19 mouse cellular contexts compared by ENCODE assay signal in the genomic region with DNA sequence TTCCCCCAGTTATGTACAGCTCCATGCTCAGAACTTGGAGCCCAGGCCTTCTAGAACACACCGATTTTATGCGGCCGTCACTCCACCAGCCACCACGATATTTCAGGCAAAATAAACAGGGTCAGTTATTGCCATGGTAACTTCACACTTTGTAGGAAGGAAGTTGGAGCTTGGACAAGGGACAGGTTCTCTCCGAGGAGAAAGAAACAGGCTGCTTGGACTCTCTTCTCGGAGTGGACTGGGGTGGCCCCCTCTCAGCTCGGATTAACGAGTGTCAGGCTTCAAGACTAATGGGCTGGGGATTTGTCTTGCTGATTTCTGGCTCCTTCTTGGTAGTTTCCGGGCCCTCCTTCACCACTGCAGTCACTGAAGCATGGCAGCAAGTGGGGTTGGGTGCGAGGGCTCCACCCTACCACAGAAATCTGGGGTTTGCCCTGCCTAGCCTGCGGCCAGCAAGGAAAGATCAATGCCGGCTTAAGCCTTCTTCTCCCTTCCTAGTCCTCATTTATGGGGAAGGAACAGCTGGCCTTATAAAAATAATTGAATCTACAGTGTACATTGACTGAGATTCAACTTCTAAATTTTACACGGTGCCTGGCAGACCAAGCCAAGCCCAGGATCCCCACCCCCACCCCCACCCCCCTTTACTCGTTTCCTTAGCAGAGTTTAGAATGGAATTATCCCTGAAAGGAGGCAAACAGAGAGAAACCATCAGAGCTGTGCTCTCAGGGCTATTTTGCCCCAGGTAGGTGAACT.
A peak's percentile ranks its signal among the peaks of the same experiment; 100 is the strongest.
DNase-seq lines count a peak whose midpoint lies in the region; ATAC-seq and TF ChIP-seq lines count a peak whose summit lies in the region.
"Had no signal": no experiment of that assay in that cellular context is flagged by ENCODE, and none has a peak within 500 bp of the region (broad histone marks: within the 10 kb centered on the region; RNA-seq: fewer than 3 reads in every experiment).

No protein-coding gene starts in this region.

- DNase-seq in lung, embryonic 14.5 days, result peak; percentile 13
- DNase-seq in lung, postnatal 4 days, result no peak
- DNase-seq in ES-E14 (ENCODE audit: low read depth, low spot score), result no peak
- DNase-seq in limb, embryonic 10.5 days (ENCODE audit: low spot score), result no peak
- DNase-seq: adrenal gland, postnatal 14 days; cerebellum, adult 11-12 months; cerebellum, adult 9-10 months; cerebellum, postnatal 25 days; gastrocnemius, postnatal 36 days; heart, adult 11 months; heart, postnatal 10 days; heart, postnatal 4 days had no signal

- H3K4me1 ChIP-seq in lung, embryonic 14.5 days (ENCODE audit: insufficient read depth), result no peaks in the 10 kb centered on the region
- no peaks in the 10 kb centered on the region; a peak in 1 of 4 replicates for H3K4me1 ChIP-seq in ES-E14 (ENCODE audit: control insufficient read depth in 2 of 2, insufficient read depth in 2 of 2, low read length in 2 of 2, poor library complexity in 1 of 2)
- H3K4me1 ChIP-seq in limb, embryonic 10.5 days, result peaks cover 26% of the 10 kb centered on the region
- H3K4me1 ChIP-seq in limb, embryonic 15.5 days, result peaks cover 26% of the 10 kb centered on the region
- peaks cover 2% of the 10 kb centered on the region; the same call in 1 of the 2 replicates for H3K4me1 ChIP-seq in heart, embryonic 11.5 days (ENCODE audit: control insufficient read depth, insufficient read depth, low read length)

- in situ Hi-C loops in ES-E14 (cut with MboI; ENCODE audit: low sequenced_read_pairs in 2 of 2, unreplicated experiment in 2 of 2), result no loop called here

- no peaks in the 10 kb centered on the region for H3K9me3 ChIP-seq in lung, embryonic 14.5 days (ENCODE audit: low read depth, low read length)
- H3K9me3 ChIP-seq in ES-E14 (ENCODE audit: control insufficient read depth, insufficient read depth, low read depth, low read length), result no peaks in the 10 kb centered on the region
- no peaks in the 10 kb centered on the region for H3K9me3 ChIP-seq in limb, embryonic 10.5 days (replicated peaks)
- no peaks in the 10 kb centered on the region for H3K9me3 ChIP-seq in limb, embryonic 15.5 days
- H3K9me3 ChIP-seq in heart, embryonic 11.5 days (replicated peaks; ENCODE audit: control insufficient read depth, low read length), result no peaks in the 10 kb centered on the region
- H3K9me3 ChIP-seq: hindbrain, embryonic 12.5 days had no signal

- no peaks in the 10 kb centered on the region for H3K27me3 ChIP-seq in lung, embryonic 14.5 days (ENCODE audit: insufficient read depth, low read length)
- H3K27me3 ChIP-seq in limb, embryonic 10.5 days (ENCODE audit: low read depth, poor library complexity, severe bottlenecking), result no peaks in the 10 kb centered on the region
- no peaks in the 10 kb centered on the region for H3K27me3 ChIP-seq in limb, embryonic 15.5 days
- no peaks in the 10 kb centered on the region for H3K27me3 ChIP-seq in heart, embryonic 11.5 days (ENCODE audit: control insufficient read depth, insufficient read depth, low read length)
- H3K27me3 ChIP-seq: CH12.LX; embryonic facial prominence, embryonic 13.5 days; hindbrain, embryonic 12.5 days had no signal

- no peak for ATAC-seq in lung, embryonic 14.5 days (ENCODE audit: insufficient read depth)
- peak; percentile 80 for ATAC-seq in limb, embryonic 15.5 days (ENCODE audit: insufficient number of reproducible peaks, low FRiP score, low TSS enrichment, low read depth)
- ATAC-seq in heart, embryonic 11.5 days (replicated peaks; ENCODE audit: insufficient number of reproducible peaks, low FRiP score, low TSS enrichment), result no peak
- ATAC-seq: forebrain, embryonic 14.5 days; hindbrain, embryonic 16.5 days had no signal

- no peak overlapping the region for H3K4me3 ChIP-seq in lung, embryonic 14.5 days (ENCODE audit: low read depth, low read length)
- H3K4me3 ChIP-seq in ES-E14 (ENCODE audit: insufficient read depth in 1 of 2, low read depth in 1 of 2, low read length in 2 of 2, poor library complexity in 1 of 2, severe bottlenecking in 1 of 2), result no peak overlapping the region
- no peak overlapping the region for H3K4me3 ChIP-seq in limb, embryonic 10.5 days
- no peak overlapping the region for H3K4me3 ChIP-seq in limb, embryonic 15.5 days
- H3K4me3 ChIP-seq in heart, embryonic 11.5 days (ENCODE audit: low read depth, low read length), result no peak overlapping the region
- H3K4me3 ChIP-seq: embryonic facial prominence, embryonic 13.5 days; hindbrain, embryonic 12.5 days had no signal

- H3K4me2 ChIP-seq in lung, embryonic 14.5 days, result no peak overlapping the region
- H3K4me2 ChIP-seq in limb, embryonic 15.5 days, result no peak overlapping the region; the same call in 1 of the 2 replicates
- H3K4me2 ChIP-seq in heart, embryonic 11.5 days, result no peak overlapping the region
- H3K4me2 ChIP-seq: embryonic facial prominence, embryonic 13.5 days; hindbrain, embryonic 12.5 days had no signal

- H3K36me3 ChIP-seq in lung, embryonic 14.5 days (ENCODE audit: insufficient read depth), result no peaks in the 10 kb centered on the region
- no peaks in the 10 kb centered on the region for H3K36me3 ChIP-seq in ES-E14 (ENCODE audit: control insufficient read depth, insufficient read depth, low read length, poor library complexity, severe bottlenecking)
- H3K36me3 ChIP-seq in limb, embryonic 10.5 days, result no peaks in the 10 kb centered on the region
- H3K36me3 ChIP-seq in limb, embryonic 15.5 days, result no peaks in the 10 kb centered on the region
- no peaks in the 10 kb centered on the region for H3K36me3 ChIP-seq in heart, embryonic 11.5 days (ENCODE audit: control insufficient read depth, insufficient read depth, low read length)
- H3K36me3 ChIP-seq: embryonic facial prominence, embryonic 13.5 days; hindbrain, embryonic 12.5 days had no signal

- WGBS in lung, embryonic 14.5 days, result 37% methylated on average over 14 of the region's 14 CpGs
- 75% methylated on average over 14 of the region's 14 CpGs for WGBS in limb, embryonic 10.5 days
- 29% methylated on average over 14 of the region's 14 CpGs for WGBS in limb, embryonic 15.5 days
- WGBS in heart, embryonic 11.5 days (ENCODE audit: insufficient replicate concordance), result 72% methylated on average over 14 of the region's 14 CpGs

- no peak for TF ChIP-seq CTCF in lung, embryonic 14.5 days (IDR thresholded peaks at IDR 0.05; ENCODE audit: low read depth)

- H3K27ac ChIP-seq in lung, embryonic 14.5 days (ENCODE audit: low read depth), result no peak overlapping the region
- H3K27ac ChIP-seq in ES-E14 (ENCODE audit: insufficient read depth, low read depth, low read length, poor library complexity, severe bottlenecking), result no peak overlapping the region
- H3K27ac ChIP-seq in limb, embryonic 10.5 days, result 0 out of 2 replicates have a peak overlapping the region, but pooled peaks have one; percentile 23
- H3K27ac ChIP-seq in limb, embryonic 15.5 days, result peak overlapping the region; percentile 81
- no peak overlapping the region for H3K27ac ChIP-seq in heart, embryonic 11.5 days (ENCODE audit: low read depth, low read length)
- H3K27ac ChIP-seq: embryonic facial prominence, embryonic 13.5 days; hindbrain, embryonic 12.5 days had no signal

- no peak overlapping the region for H3K9ac ChIP-seq in lung, embryonic 14.5 days
- H3K9ac ChIP-seq in ES-E14 (ENCODE audit: insufficient read depth, low read depth, low read length, poor library complexity, severe bottlenecking), result 0 out of 2 replicates have a peak overlapping the region, but pooled peaks have one; percentile 6
- H3K9ac ChIP-seq in limb, embryonic 15.5 days, result no peak overlapping the region
- H3K9ac ChIP-seq in heart, embryonic 11.5 days (ENCODE audit: low read depth, low read length), result no peak overlapping the region
- H3K9ac ChIP-seq: embryonic facial prominence, embryonic 13.5 days; hindbrain, embryonic 12.5 days had no signal

TF ChIP-seq in ES-E14, 5 proteins besides CTCF, POLR2A, EP300 and RAD21:
- TF ChIP-seq HCFC1 (IDR thresholded peaks at IDR 0.05; ENCODE audit: borderline replicate concordance, insufficient read depth, low read length) (no peak), ZC3H11A (IDR thresholded peaks at IDR 0.05; ENCODE audit: borderline replicate concordance, low read depth, low read length) (no peak), CHD2 (IDR thresholded peaks at IDR 0.05; ENCODE audit: low read depth, low read length) (no peak), ZNF384 (IDR thresholded peaks at IDR 0.05; ENCODE audit: low read depth, low read length) (no peak), MAFK (IDR thresholded peaks at IDR 0.05; ENCODE audit: insufficient read depth, low read depth, low read length) (no peak)

Comparison
In these comparisons a context has a peak if more than half of its experiments do, and no peak if none do; other contexts are left out.
1. H3K27ac ChIP-seq: peak in limb, embryonic 10.5 days (single experiment) and limb, embryonic 15.5 days (single experiment); none in lung, embryonic 14.5 days (single experiment), ES-E14 (single experiment) and heart, embryonic 11.5 days (single experiment).